Mouse (Mus musculus): ENCODE data around the gene Stk38l. TPM values are rescaled to one million over a fixed set of nuclear protein-coding genes. Genes with fewer than 3 reads are reported as not detected.
"Not testable (repeated sequence)": the region's sequence is repeated elsewhere in the genome, so short reads cannot be mapped to it uniquely, and the experiment has no call there.

Stk38l gene
- polyA plus RNA-seq, 1 experiment from 2014 or later, result 13.1 TPM

DNA sequence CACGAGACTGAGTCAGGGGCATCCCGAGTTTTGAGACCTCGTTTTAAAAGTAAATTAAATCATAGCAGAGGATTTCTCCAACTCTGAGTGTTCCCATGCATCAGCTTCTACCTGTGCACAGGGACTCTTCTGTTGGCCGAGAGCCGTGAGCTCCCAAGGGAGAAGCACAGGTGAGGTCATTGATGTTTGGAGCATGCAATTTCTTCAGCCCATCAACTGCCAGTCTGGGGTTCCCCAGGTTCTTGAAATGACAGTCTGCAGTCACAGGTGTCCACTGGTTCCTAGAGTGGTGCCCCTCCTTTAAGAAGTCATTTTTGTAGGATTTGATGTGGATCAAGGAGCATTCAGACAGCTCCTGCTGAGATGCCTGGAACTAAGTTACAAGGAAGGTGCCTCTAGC lies 46.0 kb downstream of the Stk38l start:
- DNase-seq (ENCODE audit: low spot score), result no peak
- no peak for ATAC-seq (replicated peaks; ENCODE audit: low FRiP score, low read depth)
- Histone ChIP-seq H3K4me3 (replicated peaks; ENCODE audit: low read depth, low read length) (no peak overlapping the region), H3K9me3 (replicated peaks; ENCODE audit: low read length) (no peaks in the 10 kb centered on the region), H3K27ac (no peak overlapping the region), H3K27me3 (ENCODE audit: insufficient read depth, low read length) (no peaks in the 10 kb centered on the region), H3K4me2 (ENCODE audit: low read length) (no peak overlapping the region), H3K9ac (ENCODE audit: low read depth, low read length) (no peak overlapping the region), H3K4me1 (replicated peaks; ENCODE audit: insufficient read depth, low read length) (0 out of 2 replicates have a peak, but pooled peaks cover 5% of the 10 kb centered on the region), H3K36me3 (ENCODE audit: insufficient read depth, low read length) (peaks cover 38% of the 10 kb centered on the region; the same call in 1 of the 2 replicates)
- WGBS, result 85% methylated on average over 5 of the region's 5 CpGs
- TF ChIP-seq CTCF (IDR thresholded peaks at IDR 0.05; ENCODE audit: low read depth), result no peak

DNA sequence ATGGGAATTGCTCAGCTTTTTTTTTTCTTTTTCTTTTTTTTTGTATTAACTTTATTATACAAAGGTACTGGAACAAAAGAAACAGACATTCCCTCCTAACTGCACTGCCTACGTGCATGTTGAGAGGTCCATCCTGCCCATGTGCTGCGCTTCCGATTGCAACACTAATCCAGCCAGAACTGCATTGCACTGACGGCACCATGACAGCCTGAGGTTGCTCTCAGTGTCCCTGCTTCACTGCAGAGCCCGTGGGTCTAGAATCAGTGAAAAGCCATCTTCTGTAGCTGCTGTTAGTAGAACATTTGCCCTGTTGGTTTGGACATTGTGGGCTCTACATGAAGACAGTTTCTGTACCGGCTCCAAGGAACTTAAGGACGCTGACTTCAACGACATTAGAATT lies 51.1 kb downstream of the Stk38l start:
- H3K4me2 ChIP-seq (ENCODE audit: low read length); H3K4me3 ChIP-seq (replicated peaks; ENCODE audit: low read depth, low read length); H3K4me1 ChIP-seq (replicated peaks; ENCODE audit: insufficient read depth, low read length); H3K9ac ChIP-seq (ENCODE audit: low read depth, low read length); H3K27ac ChIP-seq; DNase-seq (ENCODE audit: low spot score); H3K27me3 ChIP-seq (ENCODE audit: insufficient read depth, low read length); H3K9me3 ChIP-seq (replicated peaks; ENCODE audit: low read length); ATAC-seq (replicated peaks; ENCODE audit: low FRiP score, low read depth): not testable (repeated sequence)
- peaks cover 25% of the 10 kb centered on the region; the same call in 1 of the 2 replicates for H3K36me3 ChIP-seq (ENCODE audit: insufficient read depth, low read length)
- 86% methylated on average over 8 of the region's 8 CpGs for whole genome bisulfite sequencing

DNA sequence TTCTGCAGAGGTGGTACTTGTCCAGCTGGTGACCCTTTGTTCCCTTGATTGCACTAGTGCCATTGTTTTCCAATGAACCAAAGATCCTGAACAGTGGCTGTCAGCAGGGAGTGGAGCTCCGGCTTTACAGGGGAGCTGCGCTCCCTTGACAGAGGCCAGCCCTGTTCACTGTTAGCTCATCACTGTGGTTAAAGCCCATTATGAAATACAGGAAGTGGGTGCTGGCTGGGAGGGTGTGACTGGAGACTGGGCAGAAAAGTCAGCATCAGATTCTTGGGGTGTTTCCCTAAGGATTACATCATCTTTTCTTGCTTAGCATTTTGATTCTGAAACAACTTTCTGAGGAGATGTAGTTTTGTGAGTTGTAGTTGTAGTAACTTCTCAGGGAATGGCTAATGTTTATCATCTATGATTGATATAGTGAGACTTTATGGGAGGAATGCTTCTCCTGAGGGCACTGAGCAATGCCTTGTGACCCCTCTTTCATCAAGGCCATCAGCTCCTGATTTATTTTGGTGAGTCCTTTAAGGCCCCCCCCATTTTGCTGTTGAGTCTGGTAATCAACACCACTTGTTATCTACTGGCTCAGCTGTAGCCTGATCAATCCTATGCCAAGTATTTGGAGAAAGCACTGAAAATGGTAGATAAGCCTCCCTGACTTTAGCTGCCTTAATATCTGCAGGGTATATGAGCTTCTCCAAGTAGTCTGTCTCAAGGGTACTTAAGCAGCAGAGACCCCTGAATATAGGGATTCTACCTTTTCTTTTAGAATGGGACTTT lies 52.0 kb downstream of the Stk38l start:
- no peak overlapping the region for H3K27ac ChIP-seq
- H3K9ac ChIP-seq (ENCODE audit: low read depth, low read length), result no peak overlapping the region
- no peak overlapping the region for H3K4me2 ChIP-seq (ENCODE audit: low read length)
- TF ChIP-seq CTCF (IDR thresholded peaks at IDR 0.05; ENCODE audit: low read depth), result no peak
- H3K36me3 ChIP-seq (ENCODE audit: insufficient read depth, low read length), result peaks cover 21% of the 10 kb centered on the region; the same call in 1 of the 2 replicates
- ATAC-seq (replicated peaks; ENCODE audit: low FRiP score, low read depth) (no peak), DNase-seq (ENCODE audit: low spot score) (no peak)
- H3K27me3 ChIP-seq (ENCODE audit: insufficient read depth, low read length), result no peaks in the 10 kb centered on the region
- WGBS, result 54% methylated on average over 2 of the region's 2 CpGs
- no peaks in the 10 kb centered on the region for H3K4me1 ChIP-seq (replicated peaks; ENCODE audit: insufficient read depth, low read length)
- no peak overlapping the region for H3K4me3 ChIP-seq (replicated peaks; ENCODE audit: low read depth, low read length)
- H3K9me3 ChIP-seq (replicated peaks; ENCODE audit: low read length), result no peaks in the 10 kb centered on the region

DNA sequence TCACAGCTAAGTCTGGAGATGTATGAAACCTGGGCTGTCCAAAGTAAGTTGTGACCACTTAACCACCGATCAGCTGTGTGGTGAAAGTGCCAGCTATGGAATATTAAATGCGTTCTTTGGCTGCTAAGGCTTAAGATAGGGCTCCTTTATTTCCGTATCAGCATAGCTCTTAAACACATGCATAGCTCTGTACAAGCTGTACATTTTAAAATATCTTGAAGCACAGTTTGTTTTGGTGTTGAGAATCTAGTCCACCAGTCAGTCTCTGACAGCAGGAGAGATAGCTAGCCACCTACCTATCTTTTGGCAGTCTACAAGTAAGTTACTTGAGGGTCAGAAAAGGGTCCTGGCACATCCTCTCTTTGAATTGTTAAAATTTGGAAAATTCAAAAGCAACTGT lies 53.3 kb downstream of the Stk38l start:
- no peaks in the 10 kb centered on the region for H3K4me1 ChIP-seq (replicated peaks; ENCODE audit: insufficient read depth, low read length)
- H3K4me3 ChIP-seq (replicated peaks; ENCODE audit: low read depth, low read length), result no peak overlapping the region
- DNase-seq (ENCODE audit: low spot score) (no peak), ATAC-seq (replicated peaks; ENCODE audit: low FRiP score, low read depth) (no peak)
- no peak overlapping the region for H3K9ac ChIP-seq (ENCODE audit: low read depth, low read length)
- no peak overlapping the region for H3K4me2 ChIP-seq (ENCODE audit: low read length)
- H3K36me3 ChIP-seq (ENCODE audit: insufficient read depth, low read length), result peaks cover 15% of the 10 kb centered on the region; the same call in 1 of the 2 replicates
- WGBS, result 92% methylated on average over 3 of the region's 3 CpGs
- TF ChIP-seq CTCF (IDR thresholded peaks at IDR 0.05; ENCODE audit: low read depth), result no peak
- H3K27me3 ChIP-seq (ENCODE audit: insufficient read depth, low read length), result no peaks in the 10 kb centered on the region
- no peaks in the 10 kb centered on the region for H3K9me3 ChIP-seq (replicated peaks; ENCODE audit: low read length)
- H3K27ac ChIP-seq, result no peak overlapping the region

DNA sequence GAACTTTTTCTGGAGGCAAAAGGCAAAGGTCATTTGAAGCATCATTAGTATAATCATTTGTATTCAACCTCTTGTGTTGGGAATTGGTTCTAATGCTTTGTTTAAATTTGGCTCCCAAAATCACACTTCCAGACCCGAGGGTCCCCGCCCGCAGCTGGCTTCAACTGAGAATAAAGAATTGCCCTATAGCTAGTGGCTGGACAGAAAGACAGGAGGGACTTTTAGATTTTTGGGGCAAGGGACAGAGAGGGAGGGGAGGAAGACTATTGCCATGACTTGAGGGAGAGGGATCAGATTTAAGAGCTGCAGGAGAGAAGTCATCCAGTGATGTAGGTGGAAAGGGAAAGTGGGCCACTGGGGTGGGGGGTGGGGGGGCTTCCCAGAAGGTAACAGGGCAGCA lies 56.8 kb downstream of the Stk38l start:
- ATAC-seq (replicated peaks; ENCODE audit: low FRiP score, low read depth) (no peak), DNase-seq (ENCODE audit: low spot score) (no peak)
- Histone ChIP-seq H3K9me3 (replicated peaks; ENCODE audit: low read length) (no peaks in the 10 kb centered on the region), H3K4me2 (ENCODE audit: low read length) (no peak overlapping the region), H3K4me1 (replicated peaks; ENCODE audit: insufficient read depth, low read length) (no peaks in the 10 kb centered on the region), H3K9ac (ENCODE audit: low read depth, low read length) (no peak overlapping the region), H3K4me3 (replicated peaks; ENCODE audit: low read depth, low read length) (no peak overlapping the region), H3K27me3 (ENCODE audit: insufficient read depth, low read length) (no peaks in the 10 kb centered on the region), H3K27ac (no peak overlapping the region), H3K36me3 (ENCODE audit: insufficient read depth, low read length) (peaks cover 5% of the 10 kb centered on the region; the same call in 1 of the 2 replicates)
- 89% methylated on average over 3 of the region's 3 CpGs for WGBS
- TF ChIP-seq CTCF (IDR thresholded peaks at IDR 0.05; ENCODE audit: low read depth), result no peak

DNA sequence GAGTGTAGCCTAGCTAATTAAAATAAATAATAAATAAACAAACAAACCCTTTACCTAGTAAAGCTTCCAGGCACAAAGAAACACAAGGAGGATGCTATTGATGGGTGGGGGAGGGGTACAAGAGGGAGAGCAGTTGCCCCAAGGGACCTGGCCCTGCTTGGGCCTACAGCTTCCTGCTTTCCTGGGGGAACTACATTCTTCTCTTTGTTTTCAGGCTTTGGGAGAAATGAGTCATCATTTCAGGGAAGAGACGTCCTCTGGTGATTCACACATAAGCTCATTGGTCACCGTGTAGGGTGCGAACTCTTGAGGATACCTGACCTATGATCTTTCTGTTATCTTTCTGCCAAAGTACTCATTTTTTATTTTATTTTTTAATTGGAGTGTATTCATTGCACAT lies 68.7 kb downstream of the Stk38l start:
- WGBS, result 75% methylated on average over 3 of the region's 3 CpGs
- no peak overlapping the region for H3K27ac ChIP-seq
- no peaks in the 10 kb centered on the region for H3K27me3 ChIP-seq (ENCODE audit: insufficient read depth, low read length)
- no peak overlapping the region for H3K4me2 ChIP-seq (ENCODE audit: low read length)
- DNase-seq (ENCODE audit: low spot score) (peak; percentile 24), ATAC-seq (replicated peaks; ENCODE audit: low FRiP score, low read depth) (no peak)
- no peaks in the 10 kb centered on the region for H3K36me3 ChIP-seq (ENCODE audit: insufficient read depth, low read length)
- no peak for TF ChIP-seq CTCF (IDR thresholded peaks at IDR 0.05; ENCODE audit: low read depth)
- 0 out of 2 replicates have a peak, but pooled peaks cover 4% of the 10 kb centered on the region for H3K4me1 ChIP-seq (replicated peaks; ENCODE audit: insufficient read depth, low read length)
- H3K9me3 ChIP-seq (replicated peaks; ENCODE audit: low read length), result no peaks in the 10 kb centered on the region
- no peak overlapping the region for H3K9ac ChIP-seq (ENCODE audit: low read depth, low read length)
- H3K4me3 ChIP-seq (replicated peaks; ENCODE audit: low read depth, low read length), result no peak overlapping the region
